Mouse (Mus musculus): ENCODE results near the gene Fam107a. TPM values are rescaled to one million over a fixed set of nuclear protein-coding genes. Genes with fewer than 3 reads are reported as not detected.

Gene Fam107a
- not detected in 2 replicates for polyA plus RNA-seq (2012; ENCODE audit: low replicate concordance)

GRCm38 (mm10) chr14:8317194-8318097, at the start of gene Fam107a:
Gene Fam107a, minus strand, starts transcription at chr14:8318023.

GRCm38 (mm10) chr14:8259166-8259565, 58.7 kb downstream of the Fam107a start, which contains the start of gene Acox2:
Gene Acox2, minus strand, starts transcription at chr14:8259353.

Other genes starting within 250 kb of the Fam107a start
- 2.3 and 3.2 TPM in 2 replicates for gene Rpp14, start 237.7 kb downstream of the Fam107a start, polyA plus RNA-seq (2012; ENCODE audit: low replicate concordance)
- gene Pxk, start 219.8 kb downstream of the Fam107a start, polyA plus RNA-seq (2012; ENCODE audit: low replicate concordance), result 27.7 and 62.0 TPM in 2 replicates
- gene Pdhb, start 145.0 kb downstream of the Fam107a start, polyA plus RNA-seq (2012; ENCODE audit: low replicate concordance), result 40.2 and 42.2 TPM in 2 replicates
- gene Kctd6, start 103.9 kb downstream of the Fam107a start, polyA plus RNA-seq (2012; ENCODE audit: low replicate concordance), result 2.1 and 2.6 TPM in 2 replicates
- gene Acox2, start 58.7 kb downstream of the Fam107a start, polyA plus RNA-seq (2012; ENCODE audit: low replicate concordance), result not detected in 2 replicates
- not detected in 2 replicates for gene Oit1, start 60.7 kb upstream of the Fam107a start, polyA plus RNA-seq (2012; ENCODE audit: low replicate concordance)

All from hematopoietic multipotent progenitor cell, adult 10-12 weeks (in vitro differentiated cells).